Mouse (Mus musculus) spleen, postnatal 10 days (tissue): Measurements from ENCODE around the gene Flad1.
A peak's percentile ranks its signal among the peaks of the same experiment; 100 is the strongest.

Source experiments
- DNase-seq, 2 experiments: peaks; one replicate each; pipeline ENCODE4 v3.0.0; 2021 to 2022; ENCODE audit warnings: low spot score in 2 of 2

The Flad1 gene

GRCm38 (mm10) chr3:89383651-89384255 is 27.9 kb downstream of the Flad1 start:
- DNase-seq = peak in 1 of 2 experiments; percentile 12

GRCm38 (mm10) chr3:89382950-89383349 is 28.7 kb downstream of the Flad1 start:
- no peak for DNase-seq

- DNase-seq = no peak
These were observed 29.4 kb downstream of the Flad1 start for GRCm38 (mm10) chr3:89382033-89382882.

DNA sequence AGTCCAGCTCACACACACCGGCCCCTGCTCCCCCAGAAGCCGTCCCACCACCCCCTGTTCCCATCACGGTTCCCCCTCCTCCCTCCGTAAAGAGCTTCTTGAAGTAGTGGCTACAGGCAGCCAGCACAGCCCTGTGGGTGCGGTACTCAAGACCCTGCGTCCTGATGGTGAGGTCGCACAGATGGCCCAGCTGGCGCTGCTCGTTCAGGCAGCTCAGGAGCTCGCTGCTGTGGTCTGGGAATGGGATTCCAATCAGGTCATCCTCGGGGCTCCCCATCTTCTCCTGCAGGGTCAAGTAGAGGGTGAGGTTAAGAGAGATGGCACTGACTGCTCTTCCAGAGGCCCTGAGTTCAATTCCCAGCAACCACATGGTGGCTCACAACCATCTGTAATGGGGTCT is 30.4 kb downstream of the Flad1 start:
- DNase-seq = no peak

- DNase-seq = no peak
These were observed 31.0 kb downstream of the Flad1 start for GRCm38 (mm10) chr3:89380711-89381110.

DNA sequence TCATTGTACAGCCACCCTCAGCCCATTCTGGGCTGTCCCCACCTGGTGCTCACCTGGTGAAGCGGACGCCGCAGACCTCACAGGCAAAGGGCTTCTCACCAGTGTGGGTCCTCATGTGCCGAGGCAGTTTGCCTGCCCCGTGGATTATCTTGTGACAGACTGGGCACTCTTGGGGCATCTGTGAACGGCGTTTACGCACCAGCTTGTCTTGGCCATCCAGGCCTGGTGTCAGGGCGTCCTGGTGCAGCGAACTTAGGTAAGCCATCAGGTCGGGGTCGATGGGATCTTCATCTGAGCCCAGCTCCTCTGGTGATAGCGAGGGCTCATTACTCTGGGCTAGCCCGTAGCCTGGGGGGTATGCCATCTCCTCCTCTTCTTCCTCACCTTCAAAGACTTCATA is 31.4 kb downstream of the Flad1 start:
- DNase-seq = peak in 1 of 2 experiments; percentile 16

DNA sequence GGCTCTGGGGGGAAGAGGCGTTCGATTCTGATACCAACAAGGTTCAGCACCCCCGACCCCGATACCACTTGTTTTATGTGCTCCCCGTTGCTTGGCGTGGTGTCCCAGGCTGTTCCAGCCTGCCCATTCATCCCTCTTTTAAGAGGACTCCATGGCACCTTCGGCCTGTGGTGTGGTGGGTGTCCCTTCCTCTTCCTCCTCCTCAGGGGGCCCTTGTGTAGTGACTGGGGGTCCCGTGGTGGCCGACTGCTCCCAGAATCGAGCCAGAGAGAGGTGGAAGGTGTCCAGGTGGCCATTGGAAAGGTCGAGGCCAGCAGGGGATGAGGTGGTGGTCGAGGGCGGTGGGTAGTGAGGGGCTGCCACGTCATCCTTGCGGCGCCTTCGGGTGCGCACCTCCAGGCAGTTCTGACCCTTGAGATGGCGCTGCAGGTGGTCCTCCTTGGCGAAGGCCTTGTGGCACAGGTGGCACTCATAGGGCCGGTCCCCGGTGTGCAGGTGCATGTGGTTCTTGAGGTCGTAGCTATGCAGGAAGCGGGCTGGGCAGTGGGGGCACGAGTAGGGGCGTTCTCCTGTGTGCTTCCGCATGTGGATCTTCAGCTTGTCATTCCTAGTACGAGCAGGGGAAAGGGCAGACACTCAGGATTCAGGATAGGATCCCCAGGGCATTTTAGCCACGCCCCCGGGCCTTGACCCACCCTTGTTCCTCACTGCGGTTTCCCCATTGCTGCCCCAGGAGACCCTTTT is 32.1 kb downstream of the Flad1 start:
- DNase-seq = peak in 1 of 2 experiments; percentile 32

DNA sequence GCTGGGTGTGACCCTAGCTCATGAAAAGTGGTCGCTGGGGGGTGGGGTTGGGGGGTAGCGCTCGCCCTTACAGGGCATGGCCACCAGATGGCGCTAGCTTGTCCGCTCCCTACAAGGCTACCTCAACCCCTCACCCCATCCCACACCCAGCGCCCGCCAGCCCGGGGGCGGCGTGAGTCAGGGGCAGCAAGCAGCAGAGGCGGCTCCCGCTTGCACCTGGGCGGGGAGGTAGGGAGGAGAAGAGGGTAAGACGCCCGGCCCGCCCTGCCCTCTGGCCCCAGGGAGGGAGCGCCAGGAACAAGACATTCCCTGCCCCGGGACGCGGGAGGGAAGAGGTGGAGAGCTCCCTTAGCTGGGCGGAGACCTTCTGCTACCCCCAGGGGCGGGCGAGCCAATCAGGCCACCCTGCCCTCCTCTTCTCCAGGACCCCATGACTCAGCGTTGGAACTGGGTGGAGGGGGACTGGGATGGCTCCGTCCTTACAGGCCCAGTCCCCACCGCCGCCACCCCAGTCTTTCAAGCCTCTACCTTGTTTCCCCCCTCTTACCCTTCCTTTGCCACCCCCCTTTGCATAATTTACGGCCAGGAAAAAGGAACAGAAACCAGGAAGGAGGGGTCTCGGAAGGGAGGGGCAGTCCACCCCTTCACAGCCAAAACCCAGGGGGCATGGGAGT is 33.1 kb downstream of the Flad1 start:
- peak; percentile 61 to 72 for DNase-seq

DNA sequence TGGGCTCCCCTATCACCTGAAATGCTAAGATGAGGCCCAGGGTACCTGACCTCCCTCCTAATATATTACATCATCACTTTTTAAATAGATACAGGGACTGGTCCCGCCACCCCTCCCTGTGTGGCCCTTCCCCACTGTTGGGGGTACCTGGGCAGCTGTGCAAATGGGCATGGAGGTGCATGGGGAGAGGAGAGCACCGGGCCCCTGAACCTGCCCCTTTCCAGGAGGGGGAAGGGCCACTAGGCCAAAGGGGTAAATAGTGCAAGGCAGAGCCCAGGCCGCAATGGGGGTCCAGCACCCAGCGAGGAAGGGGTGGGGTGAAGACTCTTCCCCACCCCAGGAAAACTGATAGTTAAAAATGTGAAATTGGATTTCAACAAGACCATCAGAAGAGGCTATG is 33.8 kb downstream of the Flad1 start:
- DNase-seq = no peak

DNA sequence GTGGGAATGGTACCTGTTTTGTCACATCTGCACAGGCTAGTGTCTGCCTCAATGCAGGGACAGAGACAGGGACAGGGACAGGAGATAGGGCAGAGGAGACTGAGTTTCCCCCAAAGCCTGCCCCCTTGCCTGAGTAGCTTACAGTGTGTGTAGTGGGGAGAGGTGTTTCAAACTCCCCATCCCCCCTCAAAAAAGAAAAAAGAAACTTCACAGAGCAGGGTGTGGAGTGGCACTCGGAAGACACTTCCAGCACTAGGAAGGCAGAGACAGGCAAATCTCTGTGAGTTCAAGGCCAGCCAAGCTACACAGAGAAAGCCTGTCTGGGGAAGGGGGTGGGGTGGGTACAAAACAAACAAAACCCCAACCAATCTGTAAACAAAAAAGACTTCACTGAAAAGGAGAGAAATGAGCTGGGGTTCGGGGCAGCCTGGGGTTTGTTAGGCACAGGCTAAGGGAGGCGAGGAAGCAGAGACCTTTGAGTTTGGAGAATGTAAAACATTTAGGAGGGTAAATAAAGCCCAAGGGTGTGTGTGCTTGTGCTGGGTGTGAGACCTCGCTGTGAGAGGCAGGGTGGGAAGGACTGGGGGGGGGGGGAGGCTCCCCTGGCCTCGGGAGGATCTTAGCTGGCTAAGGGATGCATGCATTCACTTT is 38.0 kb downstream of the Flad1 start:
- DNase-seq = no peak

- no peak for DNase-seq
These were observed 44.3 kb downstream of the Flad1 start for GRCm38 (mm10) chr3:89367338-89367737.

DNA sequence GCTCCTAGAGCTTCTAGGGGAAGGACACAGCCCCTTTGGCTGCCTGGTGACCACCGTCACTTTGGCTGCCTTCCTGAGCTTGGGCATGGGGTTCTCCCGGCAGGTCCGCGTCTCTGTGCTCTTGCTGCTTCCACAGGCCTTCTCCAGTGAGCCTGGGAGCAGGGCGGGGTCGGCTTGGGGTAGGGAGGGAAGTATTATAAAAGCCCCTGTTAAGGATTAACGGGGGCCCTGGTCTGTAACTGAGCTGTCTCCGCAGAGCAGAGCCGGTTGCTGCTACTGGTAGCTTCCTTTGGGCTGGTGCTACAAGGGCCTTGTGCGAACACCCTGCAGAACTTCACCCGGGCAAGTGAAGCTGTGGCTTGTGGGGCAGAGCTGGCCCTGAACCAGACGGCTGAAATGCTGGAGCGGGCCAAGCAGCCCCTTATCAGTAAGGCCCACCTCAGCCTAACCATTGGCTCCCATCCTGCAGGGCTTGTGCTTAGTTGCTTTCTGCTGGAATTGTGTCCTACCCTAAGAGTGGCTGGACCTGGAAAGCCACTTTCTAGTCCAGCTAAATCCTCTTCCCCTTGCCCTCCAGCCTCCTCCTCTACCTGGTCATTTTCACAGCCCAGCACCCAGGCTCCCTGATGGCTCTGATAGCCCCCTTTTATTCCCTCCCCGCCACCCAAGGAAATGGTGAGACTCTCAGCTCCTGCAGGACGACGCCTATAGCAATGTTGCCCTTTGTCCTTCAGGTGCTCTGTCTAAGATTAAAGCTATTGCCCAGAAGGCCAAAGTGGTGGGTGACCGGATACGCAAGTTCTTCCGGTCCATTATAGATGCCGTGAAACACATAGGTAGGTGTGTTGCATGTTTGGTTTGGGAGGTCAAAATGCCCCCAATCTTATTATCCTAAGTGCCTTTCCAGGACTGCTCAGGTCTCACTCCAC is 45.9 kb downstream of the Flad1 start:
- DNase-seq = no peak

DNA sequence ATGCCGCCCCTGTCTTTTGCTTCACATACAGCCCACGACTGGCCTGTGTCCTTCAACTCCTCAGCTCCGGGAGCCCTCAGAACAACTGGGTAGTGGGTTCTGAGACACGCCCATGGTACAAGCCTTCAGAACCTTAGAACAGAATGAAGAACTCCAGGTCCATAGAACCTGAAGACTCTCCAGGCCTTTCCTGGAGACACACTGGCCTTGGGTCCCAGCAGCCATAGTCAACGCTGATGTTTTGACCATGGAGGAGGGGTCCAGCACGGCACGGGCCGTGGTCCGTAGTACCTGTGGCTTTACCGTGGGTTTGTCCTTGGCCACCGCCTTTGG is 46.6 kb downstream of the Flad1 start, which contains the start of gene Dcst1:
Gene Dcst1, minus strand, starts transcription at position 101 of the 333 bp plus-strand sequence.
- no peak for DNase-seq

GRCm38 (mm10) chr3:89364631-89365030 is 47.0 kb downstream of the Flad1 start:
- no peak for DNase-seq

DNA sequence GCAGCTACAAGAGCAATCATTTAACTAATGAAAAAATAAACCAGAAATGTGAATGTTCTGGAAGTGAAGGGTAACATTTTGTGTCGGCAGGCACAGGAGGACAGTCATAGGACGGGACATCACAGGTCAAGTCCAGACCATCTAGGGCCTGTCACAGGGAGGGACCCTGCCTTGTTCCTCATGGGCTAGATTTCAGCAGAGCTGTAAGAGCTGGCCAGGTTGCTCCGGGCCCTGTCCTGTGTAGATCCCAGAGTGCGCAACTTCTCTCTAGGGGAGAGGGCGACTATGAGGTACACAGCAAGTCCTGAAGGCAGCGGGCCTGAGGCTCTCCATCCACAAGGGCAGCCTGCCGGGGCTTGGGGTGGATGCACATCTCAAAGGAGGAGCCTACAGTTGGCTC is 50.0 kb downstream of the Flad1 start, which contains the start of gene Dcst2:
Gene Dcst2, plus strand, starts transcription at position 301 of the 400 bp plus-strand sequence.
- DNase-seq = no peak

- DNase-seq = no peak
These were observed 51.4 kb downstream of the Flad1 start for GRCm38 (mm10) chr3:89360237-89360636.

GRCm38 (mm10) chr3:89359630-89360029 is 52.0 kb downstream of the Flad1 start:
- DNase-seq = no peak

GRCm38 (mm10) chr3:89356029-89356428 is 55.6 kb downstream of the Flad1 start:
- DNase-seq = no peak

DNA sequence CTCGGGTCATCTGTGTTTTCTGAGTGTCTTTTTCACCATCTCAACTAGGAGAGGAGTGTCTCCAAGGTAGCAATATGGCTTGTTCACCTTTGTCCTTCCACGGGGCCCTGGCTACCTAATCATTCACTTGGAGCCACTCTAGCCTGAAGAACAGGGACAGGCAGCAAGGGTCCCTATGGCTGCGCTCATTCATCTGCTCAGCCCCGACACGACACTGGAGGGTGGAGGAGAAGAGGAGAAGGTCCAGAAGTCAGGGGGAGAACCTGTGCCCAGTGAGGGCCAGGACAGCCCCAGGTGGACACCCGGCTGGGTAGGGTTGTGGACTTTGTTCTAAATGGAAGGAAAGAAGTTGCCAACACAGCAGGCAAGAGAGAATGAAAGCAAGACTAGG is 56.2 kb downstream of the Flad1 start:
- DNase-seq = no peak

DNA sequence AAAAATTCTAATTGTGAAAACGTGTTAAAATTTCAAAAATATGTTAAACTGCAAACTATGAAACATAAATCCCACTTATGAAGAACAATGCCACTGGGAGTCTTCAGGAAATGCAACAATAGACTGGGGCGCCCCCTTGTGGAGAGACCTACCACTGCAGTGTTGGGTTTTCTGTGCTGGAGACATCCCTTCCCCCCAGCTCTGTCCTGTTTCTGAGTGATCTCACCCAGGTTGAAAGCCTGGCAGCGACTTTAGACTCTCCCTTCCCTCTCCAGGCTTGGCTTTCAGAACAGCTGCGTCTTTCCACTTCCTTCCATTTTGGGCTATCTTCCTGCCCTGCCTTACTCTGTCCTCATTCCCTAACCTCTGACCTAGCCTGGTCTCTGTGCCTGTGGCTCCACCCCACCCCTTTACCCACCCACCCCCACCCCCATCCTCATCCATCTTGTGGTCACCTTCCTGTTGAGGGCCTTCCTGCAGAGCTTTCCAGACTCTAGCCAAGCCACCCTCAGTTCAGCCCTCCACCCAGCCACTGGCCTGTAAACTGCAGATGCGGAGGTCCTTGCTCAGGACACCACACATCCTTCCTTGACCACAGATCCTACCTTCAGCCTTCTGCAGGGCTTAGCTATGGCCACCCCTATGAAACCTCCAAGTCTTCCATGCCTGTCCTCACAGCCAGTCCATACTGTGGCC is 56.7 kb downstream of the Flad1 start:
- peak; percentile 68 to 86 for DNase-seq
